Mouse (Mus musculus): ENCODE measurements around the gene Abca12. TPM values are rescaled to one million over a fixed set of nuclear protein-coding genes. Genes with fewer than 3 reads are reported as not detected.

The Abca12 gene
- polyA plus RNA-seq, 1 experiment from 2014 or later: not detected

DNA sequence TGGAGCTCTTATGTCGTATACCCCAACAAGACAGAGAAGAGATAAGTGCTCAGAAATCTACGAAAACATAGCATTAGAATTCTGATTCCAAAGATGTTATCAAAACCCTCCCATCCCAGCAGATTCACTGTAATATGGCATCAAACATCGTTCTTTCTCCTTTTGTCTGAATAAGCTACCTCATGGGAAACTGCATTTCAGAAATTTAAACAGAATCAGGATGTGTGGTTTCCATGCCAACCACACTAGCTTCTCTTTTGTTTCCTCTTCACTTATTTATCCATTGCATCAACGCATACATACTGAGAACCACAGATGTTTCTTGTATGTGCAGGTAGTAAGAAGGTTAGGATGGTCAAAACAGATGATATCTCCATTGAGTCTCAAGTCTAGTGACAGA is 175.1 kb downstream of the Abca12 start:
- no peak for ATAC-seq
- DNase-seq: no peak
- H3K4me3 ChIP-seq (ENCODE audit: low read depth, low read length): no peak overlapping the region
- no peak overlapping the region for H3K27ac ChIP-seq (ENCODE audit: low read depth)
- no peaks in the 10 kb centered on the region for H3K27me3 ChIP-seq (ENCODE audit: insufficient read depth, low read length)
- no peak overlapping the region for H3K9ac ChIP-seq (replicated peaks)
- no peak for TF ChIP-seq EP300 (IDR thresholded peaks at IDR 0.05; ENCODE audit: low read depth)
- no peak for TF ChIP-seq CTCF (IDR thresholded peaks at IDR 0.05; ENCODE audit: low read depth)
- H3K9me3 ChIP-seq (ENCODE audit: low read length): no peaks in the 10 kb centered on the region
- WGBS (ENCODE audit: insufficient replicate concordance): 72% methylated on average over 4 of the region's 4 CpGs
- H3K4me2 ChIP-seq (ENCODE audit: low read depth, low read length): no peak overlapping the region
- no peaks in the 10 kb centered on the region for H3K36me3 ChIP-seq (replicated peaks; ENCODE audit: insufficient read depth, low read length)
- no peaks in the 10 kb centered on the region for H3K4me1 ChIP-seq (ENCODE audit: insufficient read depth)

DNA sequence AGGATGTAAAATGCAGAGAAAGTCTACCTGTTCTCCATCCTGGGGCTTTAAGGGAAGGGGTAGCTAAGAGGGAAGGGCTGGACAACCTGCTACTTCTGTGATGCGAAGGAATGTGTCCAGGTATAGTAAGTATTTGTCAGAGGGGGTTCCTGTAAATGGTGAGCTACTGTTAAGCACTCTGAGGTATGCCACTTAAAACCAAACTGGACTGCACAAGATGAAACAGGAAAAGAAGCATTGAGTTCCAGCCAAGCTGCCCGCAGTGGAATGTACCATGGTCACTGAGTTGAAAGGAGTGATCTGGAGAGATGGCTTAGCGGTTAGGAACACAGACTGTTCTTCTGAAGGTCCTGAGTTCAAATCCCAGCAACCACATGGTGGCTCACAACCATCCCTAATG is 179.4 kb downstream of the Abca12 start:
- Histone ChIP-seq H3K9me3 (ENCODE audit: low read length) (no peaks in the 10 kb centered on the region), H3K9ac (replicated peaks) (no peak overlapping the region), H3K4me3 (ENCODE audit: low read depth, low read length) (no peak overlapping the region), H3K4me1 (ENCODE audit: insufficient read depth) (no peaks in the 10 kb centered on the region), H3K27ac (ENCODE audit: low read depth) (no peak overlapping the region), H3K36me3 (replicated peaks; ENCODE audit: insufficient read depth, low read length) (no peaks in the 10 kb centered on the region), H3K4me2 (ENCODE audit: low read depth, low read length) (no peak overlapping the region), H3K27me3 (ENCODE audit: insufficient read depth, low read length) (no peaks in the 10 kb centered on the region)
- no peak for ATAC-seq
- no peak for DNase-seq
- TF ChIP-seq CTCF (IDR thresholded peaks at IDR 0.05; ENCODE audit: low read depth) (no peak), EP300 (IDR thresholded peaks at IDR 0.05; ENCODE audit: low read depth) (no peak)
- 75% methylated on average over 3 of the region's 3 CpGs for WGBS (ENCODE audit: insufficient replicate concordance)

DNA sequence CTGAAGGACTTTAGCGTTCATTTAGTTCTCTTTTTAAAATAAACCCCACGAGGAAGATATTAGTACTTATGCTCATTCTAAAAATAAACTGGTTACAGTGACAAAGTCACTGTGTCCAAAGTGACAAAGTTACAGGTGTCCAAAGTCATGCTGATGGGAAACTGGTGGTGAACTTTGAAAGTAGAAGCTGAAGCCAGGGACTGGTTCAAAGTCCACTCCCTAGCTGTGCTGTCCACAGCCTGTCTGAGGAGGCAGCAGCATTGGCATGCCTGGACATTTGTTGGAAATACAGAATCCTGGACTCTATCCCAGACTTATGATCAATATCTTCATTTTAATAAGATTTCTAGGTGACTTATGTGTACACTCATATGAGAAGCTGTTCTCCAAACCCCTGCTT is 183.5 kb downstream of the Abca12 start:
- Histone ChIP-seq H3K27me3 (ENCODE audit: insufficient read depth, low read length) (no peaks in the 10 kb centered on the region), H3K27ac (ENCODE audit: low read depth) (no peak overlapping the region), H3K9me3 (ENCODE audit: low read length) (no peaks in the 10 kb centered on the region), H3K4me2 (ENCODE audit: low read depth, low read length) (no peak overlapping the region), H3K36me3 (replicated peaks; ENCODE audit: insufficient read depth, low read length) (no peaks in the 10 kb centered on the region), H3K9ac (replicated peaks) (no peak overlapping the region), H3K4me3 (ENCODE audit: low read depth, low read length) (no peak overlapping the region), H3K4me1 (ENCODE audit: insufficient read depth) (no peaks in the 10 kb centered on the region)
- peak; percentile 13 for DNase-seq
- WGBS (ENCODE audit: insufficient replicate concordance): 36% methylated on average over 2 of the region's 2 CpGs
- ATAC-seq: peak; percentile 87
- no peak for TF ChIP-seq CTCF (IDR thresholded peaks at IDR 0.05; ENCODE audit: low read depth)
- no peak for TF ChIP-seq EP300 (IDR thresholded peaks at IDR 0.05; ENCODE audit: low read depth)

DNA sequence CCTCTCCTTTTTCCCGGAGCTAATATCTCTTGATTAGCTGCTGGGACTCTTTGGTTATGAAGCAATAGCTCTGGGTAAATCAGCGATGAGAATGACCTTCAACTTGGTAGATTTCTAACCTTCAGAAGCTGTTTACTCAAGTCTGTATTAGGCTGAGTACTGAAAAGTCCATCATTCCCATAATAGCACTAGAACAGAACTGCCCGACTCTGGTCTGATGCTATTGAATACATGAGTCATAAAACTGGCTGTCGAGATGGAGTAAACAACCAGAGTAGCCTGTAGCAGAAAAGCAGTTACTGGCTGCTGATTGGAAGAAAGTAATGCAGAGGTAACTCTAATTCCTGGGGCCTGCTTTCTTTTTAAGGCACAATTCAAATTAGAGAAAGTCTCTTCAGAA is 211.1 kb downstream of the Abca12 start:
- peak; percentile 53; the same call in 1 of the 2 replicates for ATAC-seq
- Histone ChIP-seq H3K4me2 (ENCODE audit: low read depth, low read length) (no peak overlapping the region), H3K27ac (ENCODE audit: low read depth) (no peak overlapping the region), H3K27me3 (ENCODE audit: insufficient read depth, low read length) (no peaks in the 10 kb centered on the region), H3K9ac (replicated peaks) (no peak overlapping the region), H3K9me3 (ENCODE audit: low read length) (no peaks in the 10 kb centered on the region), H3K36me3 (replicated peaks; ENCODE audit: insufficient read depth, low read length) (no peaks in the 10 kb centered on the region), H3K4me1 (ENCODE audit: insufficient read depth) (no peaks in the 10 kb centered on the region), H3K4me3 (ENCODE audit: low read depth, low read length) (no peak overlapping the region)
- WGBS (ENCODE audit: insufficient replicate concordance): 53% methylated on average over 4 of the region's 4 CpGs
- TF ChIP-seq EP300 (IDR thresholded peaks at IDR 0.05; ENCODE audit: low read depth): no peak
- no peak for TF ChIP-seq CTCF (IDR thresholded peaks at IDR 0.05; ENCODE audit: low read depth)
- DNase-seq: no peak

DNA sequence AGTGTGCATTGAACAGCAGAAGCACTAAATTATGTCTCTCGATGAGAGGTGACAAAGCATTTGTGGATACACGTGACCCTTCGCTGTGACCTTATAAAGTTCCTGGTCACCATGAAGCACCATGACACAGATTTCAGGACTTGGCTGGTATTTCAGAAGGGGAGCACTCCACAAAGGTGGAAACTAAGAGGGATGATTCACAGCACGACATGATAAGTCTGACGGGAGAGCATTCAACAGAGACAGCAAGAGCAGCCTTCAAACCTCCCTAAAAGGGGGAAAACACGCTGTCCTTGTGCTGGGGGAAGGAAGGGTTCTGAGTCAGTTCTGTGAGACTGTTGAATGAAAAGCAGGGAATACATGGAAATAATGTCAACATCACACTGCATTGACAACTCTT is 218.5 kb downstream of the Abca12 start:
- no peak overlapping the region for H3K4me3 ChIP-seq (ENCODE audit: low read depth, low read length)
- no peak overlapping the region for H3K4me2 ChIP-seq (ENCODE audit: low read depth, low read length)
- peaks cover 4% of the 10 kb centered on the region; the same call in 1 of the 2 replicates for H3K9me3 ChIP-seq (ENCODE audit: low read length)
- no peak for DNase-seq
- H3K27me3 ChIP-seq (ENCODE audit: insufficient read depth, low read length): no peaks in the 10 kb centered on the region
- no peak for ATAC-seq
- TF ChIP-seq CTCF (IDR thresholded peaks at IDR 0.05; ENCODE audit: low read depth) (no peak), EP300 (IDR thresholded peaks at IDR 0.05; ENCODE audit: low read depth) (no peak)
- no peak overlapping the region for H3K27ac ChIP-seq (ENCODE audit: low read depth)
- 73% methylated on average over 6 of the region's 6 CpGs for WGBS (ENCODE audit: insufficient replicate concordance)
- H3K9ac ChIP-seq (replicated peaks): no peak overlapping the region
- H3K4me1 ChIP-seq (ENCODE audit: insufficient read depth): no peaks in the 10 kb centered on the region
- no peaks in the 10 kb centered on the region for H3K36me3 ChIP-seq (replicated peaks; ENCODE audit: insufficient read depth, low read length)

DNA sequence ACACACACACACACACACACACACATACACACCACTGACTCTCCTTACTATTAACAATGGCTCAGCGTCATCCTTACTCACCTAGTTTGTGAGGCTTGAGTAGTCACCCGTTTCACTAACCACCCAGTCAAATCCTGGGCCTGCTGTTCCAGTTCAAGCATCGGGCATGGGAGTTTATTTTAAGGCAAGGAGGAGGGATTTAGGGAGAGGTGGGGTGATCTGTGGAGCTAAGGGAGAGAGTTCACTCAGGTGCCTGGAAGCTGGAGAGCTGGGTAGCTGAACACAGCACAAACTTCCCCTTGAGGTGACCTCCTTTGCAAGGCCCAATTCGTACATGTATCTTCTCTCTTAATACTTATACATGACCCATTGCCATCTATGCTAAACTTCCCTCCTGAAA is 219.4 kb downstream of the Abca12 start:
- no peak for ATAC-seq
- 70% methylated on average over 4 of the region's 4 CpGs for WGBS (ENCODE audit: insufficient replicate concordance)
- no peak for TF ChIP-seq CTCF (IDR thresholded peaks at IDR 0.05; ENCODE audit: low read depth)
- no peak for TF ChIP-seq EP300 (IDR thresholded peaks at IDR 0.05; ENCODE audit: low read depth)
- Histone ChIP-seq H3K4me3 (ENCODE audit: low read depth, low read length) (no peak overlapping the region), H3K9ac (replicated peaks) (no peak overlapping the region), H3K27ac (ENCODE audit: low read depth) (no peak overlapping the region), H3K36me3 (replicated peaks; ENCODE audit: insufficient read depth, low read length) (no peaks in the 10 kb centered on the region), H3K4me1 (ENCODE audit: insufficient read depth) (no peaks in the 10 kb centered on the region), H3K9me3 (ENCODE audit: low read length) (peaks cover 4% of the 10 kb centered on the region; the same call in 1 of the 2 replicates), H3K4me2 (ENCODE audit: low read depth, low read length) (no peak overlapping the region), H3K27me3 (ENCODE audit: insufficient read depth, low read length) (no peaks in the 10 kb centered on the region)
- DNase-seq: no peak

DNA sequence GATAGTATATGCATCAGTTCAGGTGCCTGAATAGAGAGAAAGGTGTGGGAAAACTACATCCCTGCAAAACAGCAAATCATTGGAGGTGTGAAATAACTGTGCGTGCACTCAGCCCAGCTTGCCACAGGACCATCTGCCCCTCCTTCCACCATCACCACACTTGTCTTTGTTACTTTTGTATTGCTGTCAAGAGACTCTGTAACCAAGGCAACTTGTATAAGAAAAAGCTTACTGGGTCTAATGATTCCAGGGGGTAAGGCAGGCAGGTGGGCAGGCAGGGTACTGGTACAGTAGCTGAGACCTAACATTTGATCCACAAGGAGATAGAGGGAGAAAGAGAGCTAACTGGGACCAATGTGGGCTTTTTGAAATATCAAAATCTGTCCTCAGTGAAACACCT is 220.8 kb downstream of the Abca12 start:
- ATAC-seq: no peak

More for the DNA sequence above, 220.8 kb downstream of the Abca12 start:
- Histone ChIP-seq H3K27ac (ENCODE audit: low read depth) (no peak overlapping the region), H3K4me3 (ENCODE audit: low read depth, low read length) (no peak overlapping the region), H3K9me3 (ENCODE audit: low read length) (peaks cover 4% of the 10 kb centered on the region; the same call in 1 of the 2 replicates), H3K4me1 (ENCODE audit: insufficient read depth) (no peaks in the 10 kb centered on the region), H3K9ac (replicated peaks) (no peak overlapping the region), H3K27me3 (ENCODE audit: insufficient read depth, low read length) (no peaks in the 10 kb centered on the region), H3K4me2 (ENCODE audit: low read depth, low read length) (no peak overlapping the region), H3K36me3 (replicated peaks; ENCODE audit: insufficient read depth, low read length) (no peaks in the 10 kb centered on the region)
- DNase-seq: no peak
- TF ChIP-seq CTCF (IDR thresholded peaks at IDR 0.05; ENCODE audit: low read depth): no peak
- TF ChIP-seq EP300 (IDR thresholded peaks at IDR 0.05; ENCODE audit: low read depth): no peak
- WGBS (ENCODE audit: insufficient replicate concordance): 80% methylated on average over 1 of the region's 1 CpGs

Other genes starting within 250 kb of the Abca12 start
- 19.1 and 22.2 TPM in 2 replicates for gene Atic, start 142.2 kb upstream of the Abca12 start, polyA plus RNA-seq (2015; fragmentation: Nextera tagmentation; extraction: Ambion mirVana)
- gene Fn1, start 238.3 kb upstream of the Abca12 start, polyA plus RNA-seq (2015; fragmentation: Nextera tagmentation; extraction: Ambion mirVana): 380 and 450 TPM in 2 replicates